Mouse (Mus musculus) CD8-positive naive resting alpha-beta T cell, adult 2 months (primary cell): ENCODE measurements around the gene Cyp1a1.
A peak's percentile ranks its signal among the peaks of the same experiment; 100 is the strongest.

Experiments used
- DNase-seq, 2 experiments: peaks; one replicate each; pipeline ENCODE4 v3.0.0; 2022; ENCODE audit warnings: low read depth in 2 of 2, low spot score in 2 of 2

The Cyp1a1 gene

GRCm38 (mm10) chr9:57655749-57656148 is 32.0 kb upstream of the Cyp1a1 start:
- peak; percentile 94 to 97 for DNase-seq

GRCm38 (mm10) chr9:57656631-57657350 is 30.9 kb upstream of the Cyp1a1 start:
- no peak for DNase-seq

- DNase-seq, result no peak
Observed at GRCm38 (mm10) chr9:57657843-57658242, 29.9 kb upstream of the Cyp1a1 start.

- DNase-seq, result no peak
Observed at GRCm38 (mm10) chr9:57658970-57659369, 28.8 kb upstream of the Cyp1a1 start.

GRCm38 (mm10) chr9:57659774-57660173 is 28.0 kb upstream of the Cyp1a1 start:
- peak; percentile 53 to 64 for DNase-seq

GRCm38 (mm10) chr9:57660501-57660900 is 27.2 kb upstream of the Cyp1a1 start:
- no peak for DNase-seq

GRCm38 (mm10) chr9:57661552-57661951 is 26.2 kb upstream of the Cyp1a1 start:
- no peak for DNase-seq

- no peak for DNase-seq
Observed at GRCm38 (mm10) chr9:57664616-57665015, 23.1 kb upstream of the Cyp1a1 start.

GRCm38 (mm10) chr9:57666536-57666935 is 21.2 kb upstream of the Cyp1a1 start:
- no peak for DNase-seq

GRCm38 (mm10) chr9:57667136-57667535 is 20.6 kb upstream of the Cyp1a1 start:
- no peak for DNase-seq

- no peak for DNase-seq
Observed at GRCm38 (mm10) chr9:57667817-57668216, 19.9 kb upstream of the Cyp1a1 start.

GRCm38 (mm10) chr9:57668277-57668676 is 19.5 kb upstream of the Cyp1a1 start:
- DNase-seq, result no peak

GRCm38 (mm10) chr9:57669566-57669965 is 18.2 kb upstream of the Cyp1a1 start:
- no peak for DNase-seq

GRCm38 (mm10) chr9:57671037-57671436 is 16.7 kb upstream of the Cyp1a1 start:
- no peak for DNase-seq

- DNase-seq, result no peak
Observed at GRCm38 (mm10) chr9:57671500-57671899, 16.2 kb upstream of the Cyp1a1 start.

- DNase-seq, result no peak
Observed at GRCm38 (mm10) chr9:57681411-57681810, 6.3 kb upstream of the Cyp1a1 start.

- no peak for DNase-seq
Observed at GRCm38 (mm10) chr9:57683520-57683919, 4.2 kb upstream of the Cyp1a1 start, which contains the start of gene Cyp1a2. Gene Cyp1a2, minus strand, starts transcription at chr9:57683703.

- DNase-seq, result no peak
Observed at GRCm38 (mm10) chr9:57686011-57686410, 1.7 kb upstream of the Cyp1a1 start.

GRCm38 (mm10) chr9:57688158-57688557 is 430 bp downstream of the Cyp1a1 start:
- peak in 1 of 2 experiments; percentile 8 for DNase-seq

GRCm38 (mm10) chr9:57688606-57689005 is 878 bp downstream of the Cyp1a1 start:
- no peak for DNase-seq

GRCm38 (mm10) chr9:57694108-57694507 is 6.4 kb downstream of the Cyp1a1 start:
- no peak for DNase-seq

- peak; percentile 2 to 6 for DNase-seq
Observed at GRCm38 (mm10) chr9:57696380-57697285, 8.9 kb downstream of the Cyp1a1 start.
